Mouse (Mus musculus) MEL (cell line): ENCODE results near the gene Upp1. TPM values are rescaled to one million over a fixed set of nuclear protein-coding genes. Genes with fewer than 3 reads are reported as not detected.

Experiments
- DNase-seq: peaks from one replicate; pipeline ENCODE4 v3.0.0; 2011; ENCODE audit warnings: low read depth, low spot score
- H3K27ac ChIP-seq: 2 replicates; pipeline ENCODE4 v1.5.1; 2012; ENCODE audit warnings: low read depth, mild to moderate bottlenecking, control low read depth, low read length, moderate library complexity; ENCODE audit not compliant: control insufficient read depth
- H3K27me3 ChIP-seq, 2 experiments: fragments of 150-350 bp in 1 of 2; sonication (generic) in 1 of 2; 2 replicates each; pipeline ENCODE4 v1.6.1; 2012; ENCODE audit warnings: low read length in 2 of 2, mild to moderate bottlenecking in 2 of 2, improper control_type of control experiment in 1 of 2, moderate library complexity in 1 of 2; ENCODE audit not compliant: insufficient read depth in 2 of 2, control insufficient read depth in 1 of 2
- H3K36me3 ChIP-seq, 2 experiments: 2 replicates each; pipeline ENCODE4 v1.6.1; 2012 to 2014; ENCODE audit warnings: low read length in 2 of 2, improper control_type of control experiment in 1 of 2, inconsistent platforms in 1 of 2, mild to moderate bottlenecking in 1 of 2; ENCODE audit not compliant: insufficient read depth in 2 of 2, control insufficient read depth in 1 of 2
- H3K4me1 ChIP-seq, 2 experiments: fragments of 150-350 bp in 1 of 2; sonication (generic) in 1 of 2; 2 replicates each; pipeline ENCODE4 v1.6.1; 2012; ENCODE audit warnings: low read length in 2 of 2, improper control_type of control experiment in 1 of 2, mild to moderate bottlenecking in 1 of 2; ENCODE audit not compliant: insufficient read depth in 2 of 2, control insufficient read depth in 1 of 2
- H3K4me3 ChIP-seq, 2 experiments: fragments of 150-350 bp in 1 of 2; sonication (generic) in 1 of 2; 2 replicates each; pipeline ENCODE4 v1.5.1; 2012; ENCODE audit warnings: low read depth in 2 of 2, low read length in 2 of 2, mild to moderate bottlenecking in 2 of 2, moderate library complexity in 2 of 2, control low read depth in 1 of 2, improper control_type of control experiment in 1 of 2; ENCODE audit not compliant: control insufficient read depth in 1 of 2, insufficient read depth in 1 of 2
- H3K79me2 ChIP-seq: 2 replicates; pipeline ENCODE4 v1.6.1; 2012; ENCODE audit warnings: mild to moderate bottlenecking, low read length, moderate library complexity; ENCODE audit not compliant: control insufficient read depth, poor library complexity, insufficient read depth
- H3K9ac ChIP-seq: 2 replicates; pipeline ENCODE4 v1.6.1; 2012; ENCODE audit warnings: low read depth, mild to moderate bottlenecking, control low read depth, low read length, moderate library complexity; ENCODE audit not compliant: control insufficient read depth, poor library complexity, severe bottlenecking
- H3K9me3 ChIP-seq: fragments of 150-350 bp; sonication (generic); replicated peaks from 2 replicates; pipeline ENCODE4 v1.6.1; 2012; ENCODE audit warnings: mild to moderate bottlenecking, low read length, improper control_type of control experiment, moderate library complexity; ENCODE audit not compliant: insufficient read depth
- BHLHE40 ChIP-seq: IDR thresholded peaks from 2 replicates; pipeline ENCODE4 v1.6.1; 2012; ENCODE audit warnings: low read depth, mild to moderate bottlenecking, inconsistent platforms, low read length, improper control_type of control experiment, borderline replicate concordance
- CHD1 ChIP-seq: IDR thresholded peaks from 2 replicates; pipeline ENCODE4 v1.6.1; 2012; ENCODE audit warnings: low read depth, mild to moderate bottlenecking, inconsistent platforms, low read length, improper control_type of control experiment
- CHD2 ChIP-seq: IDR thresholded peaks from 2 replicates; pipeline ENCODE4 v1.6.1; 2011; ENCODE audit warnings: low read length, improper control_type of control experiment
- CTCF ChIP-seq, 3 experiments: IDR thresholded peaks in 2 of 3; conservative IDR thresholded peaks in 1 of 3; 2 replicates each; pipeline ENCODE4 v1.5.1; 2011 to 2012; ENCODE audit warnings: low read length in 3 of 3, low read depth in 2 of 3, mild to moderate bottlenecking in 2 of 3, improper control_type of control experiment in 1 of 3, inconsistent platforms in 1 of 3, mixed read lengths in 1 of 3, moderate library complexity in 1 of 3; ENCODE audit not compliant: control insufficient read depth in 1 of 3, insufficient read depth in 1 of 3, poor library complexity in 1 of 3, severe bottlenecking in 1 of 3
- E2F4 ChIP-seq: IDR thresholded peaks from 2 replicates; pipeline ENCODE4 v1.6.1; 2011; ENCODE audit warnings: low read depth, low read length, improper control_type of control experiment, borderline replicate concordance
- ELF1 ChIP-seq: IDR thresholded peaks from 2 replicates; pipeline ENCODE4 v1.6.1; 2014; ENCODE audit warnings: low read depth, mild to moderate bottlenecking, inconsistent platforms, low read length, improper control_type of control experiment, moderate library complexity
- EP300 ChIP-seq, 2 experiments: IDR thresholded peaks; 2 replicates each; pipeline ENCODE4 v1.6.1; 2011; ENCODE audit warnings: improper control_type of control experiment in 2 of 2, low read length in 2 of 2, low read depth in 1 of 2, mild to moderate bottlenecking in 1 of 2
- ETS1 ChIP-seq: IDR thresholded peaks from 2 replicates; pipeline ENCODE4 v1.6.1; 2012; ENCODE audit warnings: low read depth, mild to moderate bottlenecking, inconsistent platforms, low read length, improper control_type of control experiment, moderate library complexity
- GABPA ChIP-seq: IDR thresholded peaks from 2 replicates; pipeline ENCODE4 v1.6.1; 2012; ENCODE audit warnings: low read depth, mild to moderate bottlenecking, inconsistent platforms, low read length, improper control_type of control experiment, moderate library complexity
- HCFC1 ChIP-seq: IDR thresholded peaks from 2 replicates; pipeline ENCODE4 v1.6.1; 2012; ENCODE audit warnings: low read depth, mild to moderate bottlenecking, inconsistent platforms, low read length, improper control_type of control experiment, moderate library complexity
- JUND ChIP-seq: IDR thresholded peaks from 2 replicates; pipeline ENCODE4 v1.6.1; 2011; ENCODE audit warnings: low read depth, mild to moderate bottlenecking, improper control_type of control experiment, low read length
- KAT2A ChIP-seq: conservative IDR thresholded peaks from 2 replicates; pipeline ENCODE4 v1.6.1; 2012; ENCODE audit warnings: low read depth, low read length, improper control_type of control experiment, inconsistent platforms
- MAFK ChIP-seq: IDR thresholded peaks from 2 replicates; pipeline ENCODE4 v1.6.1; 2011; ENCODE audit warnings: low read depth, mild to moderate bottlenecking, low read length, improper control_type of control experiment, borderline replicate concordance
- MAX ChIP-seq: IDR thresholded peaks from 2 replicates; pipeline ENCODE4 v1.6.1; 2011; ENCODE audit warnings: low read length, improper control_type of control experiment
- MAZ ChIP-seq: IDR thresholded peaks from 2 replicates; pipeline ENCODE4 v1.6.1; 2012; ENCODE audit warnings: low read depth, mild to moderate bottlenecking, inconsistent platforms, low read length, improper control_type of control experiment
- MYC ChIP-seq: IDR thresholded peaks from 2 replicates; pipeline ENCODE4 v1.6.1; 2011; ENCODE audit warnings: low read depth, mild to moderate bottlenecking, low read length, improper control_type of control experiment, moderate library complexity
- NELFE ChIP-seq: IDR thresholded peaks from 2 replicates; pipeline ENCODE4 v1.6.1; 2011; ENCODE audit warnings: low read depth, low read length, improper control_type of control experiment
- POLR2AphosphoS2 ChIP-seq: IDR thresholded peaks from 2 replicates; pipeline ENCODE4 v1.6.1; 2011; ENCODE audit warnings: low read length, improper control_type of control experiment
- POLR2AphosphoS5 ChIP-seq: IDR thresholded peaks from 2 replicates; pipeline ENCODE4 v1.6.1; 2012; ENCODE audit warnings: low read depth, borderline replicate concordance, mild to moderate bottlenecking, inconsistent platforms, low read length, moderate library complexity, mixed read lengths
- RAD21 ChIP-seq: IDR thresholded peaks from 2 replicates; pipeline ENCODE4 v1.6.1; 2011; ENCODE audit warnings: mild to moderate bottlenecking, low read depth, low read length, improper control_type of control experiment
- SIN3A ChIP-seq: IDR thresholded peaks from 2 replicates; pipeline ENCODE4 v1.6.1; 2012; ENCODE audit warnings: low read length, improper control_type of control experiment, inconsistent platforms
- TAL1 ChIP-seq: IDR thresholded peaks from 2 replicates; pipeline ENCODE4 v1.6.1; 2012; ENCODE audit warnings: mild to moderate bottlenecking, inconsistent platforms, low read length, moderate library complexity, mixed read lengths
- ZKSCAN1 ChIP-seq: IDR thresholded peaks from 2 replicates; pipeline ENCODE4 v1.6.1; 2012; ENCODE audit warnings: low read depth, mild to moderate bottlenecking, inconsistent platforms, low read length, improper control_type of control experiment, moderate library complexity
- ZMIZ1 ChIP-seq: IDR thresholded peaks from 2 replicates; pipeline ENCODE4 v1.6.1; 2012; ENCODE audit warnings: low read depth, mild to moderate bottlenecking, inconsistent platforms, low read length, improper control_type of control experiment, moderate library complexity
- ZNF384 ChIP-seq: IDR thresholded peaks from 2 replicates; pipeline ENCODE4 v1.6.1; 2012; ENCODE audit warnings: low read depth, mild to moderate bottlenecking, inconsistent platforms, low read length, improper control_type of control experiment
- polyA plus RNA-seq, 2 experiments: library from polyadenylated mRNA; stranded (reverse) in 1 of 2; unstranded in 1 of 2; fragments of >175 nt in 1 of 2; fragments of >200 nt in 1 of 2; gene quantifications; 2 replicates each; pipeline versions ENCODE4 v1.2.1 to v1.2.4; 2012; ENCODE audit warnings: low replicate concordance in 2 of 2, low read depth in 1 of 2; ENCODE audit not compliant: insufficient read length in 2 of 2, insufficient read depth in 1 of 2, missing spikeins in 1 of 2
- total RNA-seq: library from RNA; depleted of rRNA; stranded (reverse); fragments of 300-350 nt; gene quantifications from 2 replicates; pipeline ENCODE4 v1.2.3, GENCODE M21; 2012

Gene Upp1
- total and polyA plus RNA-seq, 3 experiments = 1.2 to 1.4 TPM; not detected in 1

DNA sequence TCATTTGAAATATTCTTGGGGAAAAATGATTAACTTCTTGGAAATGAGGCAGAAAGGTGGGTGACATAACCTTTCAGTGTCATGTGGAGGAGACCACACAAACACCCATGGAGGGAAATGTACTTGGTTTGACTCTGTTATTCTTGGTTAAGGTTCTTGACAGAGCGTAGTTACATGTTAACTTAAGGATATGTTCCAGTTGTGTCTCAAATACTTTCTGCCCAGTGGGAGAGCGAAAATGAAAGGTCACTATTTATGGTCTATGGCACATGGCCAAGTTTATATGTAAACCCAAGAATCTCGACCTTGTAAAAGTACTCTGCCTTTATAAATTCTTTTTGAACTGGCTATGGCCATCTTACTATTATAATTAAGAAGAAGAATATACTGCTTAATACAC lies 42.0 kb downstream of the Upp1 start:
- Histone ChIP-seq H3K9me3 (no peaks in the 10 kb centered on the region), H3K4me3 (no peak overlapping the region), H3K36me3 (no peaks in the 10 kb centered on the region), H3K27me3 (no peaks in the 10 kb centered on the region), H3K79me2 (no peaks in the 10 kb centered on the region), H3K9ac (no peak overlapping the region), H3K4me1 (no peaks in the 10 kb centered on the region), H3K27ac (no peak overlapping the region)
- no peak for DNase-seq
- TF ChIP-seq JUND = no peak
- no peak for TF ChIP-seq MAX
- TF ChIP-seq POLR2AphosphoS5 = no peak
- no peak for TF ChIP-seq ZNF384
- no peak for TF ChIP-seq GABPA
- no peak for TF ChIP-seq BHLHE40
- TF ChIP-seq NELFE = no peak
- no peak for TF ChIP-seq RAD21
- no peak for TF ChIP-seq ZKSCAN1
- TF ChIP-seq TAL1 = no peak
- no peak for TF ChIP-seq KAT2A
- no peak for TF ChIP-seq CHD1
- no peak for TF ChIP-seq EP300 (IDR thresholded peaks at IDR 0.05; ENCODE audit: low read depth in 1 of 2, low read length in 2 of 2)
- no peak for TF ChIP-seq E2F4

DNA sequence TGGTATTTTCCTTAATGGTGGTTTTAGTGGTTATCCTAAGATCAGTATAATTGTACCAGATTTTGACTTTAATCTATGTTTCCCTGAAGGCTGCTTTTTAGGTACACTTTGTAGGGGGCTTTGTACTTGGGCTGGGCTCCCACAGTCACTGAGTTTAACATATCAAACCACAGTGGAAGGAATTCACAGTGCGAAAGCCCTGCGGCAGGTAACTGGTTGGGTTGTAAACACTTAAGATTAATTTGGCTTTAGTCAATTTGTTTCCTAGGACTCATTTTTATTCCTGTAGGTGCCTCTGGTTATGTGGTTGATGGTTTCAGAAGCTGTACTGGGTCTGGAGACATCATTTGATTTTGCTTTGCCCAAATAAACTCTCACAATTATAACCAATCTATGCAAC lies 49.4 kb downstream of the Upp1 start:
- H3K4me1 ChIP-seq = no peaks in the 10 kb centered on the region
- H3K27ac ChIP-seq = no peak overlapping the region
- no peaks in the 10 kb centered on the region for H3K27me3 ChIP-seq
- H3K4me3 ChIP-seq = no peak overlapping the region
- no peak overlapping the region for H3K9ac ChIP-seq
- TF ChIP-seq GABPA (no peak), KAT2A (no peak), MYC (no peak), POLR2AphosphoS5 (no peak), ZMIZ1 (no peak), BHLHE40 (no peak), CTCF (IDR thresholded peaks at IDR 0.05 in 2 of 3, conservative IDR thresholded peaks at IDR 0.05 in 1 of 3; ENCODE audit: control insufficient read depth in 1 of 3, insufficient read depth in 1 of 3, low read depth in 2 of 3, low read length in 3 of 3, poor library complexity in 1 of 3, severe bottlenecking in 1 of 3) (no peak), ZKSCAN1 (no peak), SIN3A (no peak), MAZ (no peak), CHD2 (no peak), ETS1 (no peak), HCFC1 (no peak), ELF1 (no peak), MAFK (no peak), POLR2AphosphoS2 (no peak), TAL1 (no peak)
- TF ChIP-seq, all 39 proteins: peak for 0
- H3K9me3 ChIP-seq = no peaks in the 10 kb centered on the region
- DNase-seq = no peak
- H3K36me3 ChIP-seq = no peaks in the 10 kb centered on the region
- no peaks in the 10 kb centered on the region for H3K79me2 ChIP-seq
